Mouse (Mus musculus) testis, adult 2 months (tissue): ENCODE data around the gene Zfp13.

Experiments used
- CTCF ChIP-seq: fragments of 200-500 bp; IDR thresholded peaks from 2 replicates; pipeline ENCODE4 v1.5.1; 2012; ENCODE audit warnings: low read depth, mild to moderate bottlenecking, inconsistent platforms, low read length, moderate library complexity; ENCODE audit not compliant: control insufficient read depth, insufficient read depth, insufficient replicate concordance
- POLR2A ChIP-seq: fragments of 200-500 bp; IDR thresholded peaks from 2 replicates; pipeline ENCODE4 v1.6.1; 2012; ENCODE audit warnings: low read depth, mild to moderate bottlenecking, inconsistent platforms, low read length, moderate library complexity; ENCODE audit not compliant: control insufficient read depth

DNA sequence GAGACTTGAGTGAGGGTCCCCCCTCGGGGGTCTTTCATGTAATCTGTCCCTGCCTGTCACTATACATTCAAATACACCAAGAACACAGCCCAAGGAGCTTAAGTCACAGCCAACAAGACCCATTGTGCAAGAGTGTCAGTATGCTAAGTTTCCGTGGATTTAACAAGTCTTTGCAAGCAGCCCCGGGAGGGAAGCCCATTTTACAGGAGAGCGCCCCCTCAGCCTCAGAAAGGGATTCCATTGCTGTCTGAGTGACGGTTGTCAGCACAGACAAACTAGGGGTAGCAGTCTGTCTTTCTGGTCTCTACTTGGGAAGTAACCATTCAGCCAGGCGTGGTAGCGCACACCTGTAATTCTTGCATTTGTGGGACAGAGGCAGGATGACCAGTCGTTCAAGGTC, 25.2 kb downstream of the Zfp13 start:
- TF ChIP-seq CTCF (no peak), POLR2A (no peak)
